Mouse (Mus musculus) midbrain, postnatal 0 days (tissue): ENCODE data around the gene Parp6. TPM values are rescaled to one million over a fixed set of nuclear protein-coding genes. Genes with fewer than 3 reads are reported as not detected.
A peak's percentile ranks its signal among the peaks of the same experiment; 100 is the strongest.

Source experiments
- ATAC-seq: fragments of 200-750 bp; cut with Nextera tagmentation; 2 replicates; pipeline ENCODE4 v1.8.0; 2017; ENCODE audit warnings: moderate number of reproducible peaks, mild to moderate bottlenecking, moderate TSS enrichment, moderate library complexity; ENCODE audit not compliant: low FRiP score
- DNase-seq: peaks from one replicate; pipeline ENCODE4 v3.0.0-alpha.2; 2015; ENCODE audit warnings: low spot score
- H3K27ac ChIP-seq: fragments of 300-500 bp; sonication (generic); 2 replicates; pipeline ENCODE4 v1.5.1; 2014; ENCODE audit warnings: low read depth, mild to moderate bottlenecking, low read length, mixed read lengths
- H3K27me3 ChIP-seq: fragments of 300-500 bp; sonication (generic); 2 replicates; pipeline ENCODE4 v1.6.1; 2014; ENCODE audit warnings: low read length, control low read depth, mixed read lengths; ENCODE audit not compliant: insufficient read depth
- H3K36me3 ChIP-seq: fragments of 300-500 bp; sonication (generic); 2 replicates; pipeline ENCODE4 v1.6.1; 2014; ENCODE audit warnings: low read length, control low read depth, mixed read lengths; ENCODE audit not compliant: insufficient read depth
- H3K4me1 ChIP-seq: fragments of 300-500 bp; sonication (generic); 2 replicates; pipeline ENCODE4 v1.6.1; 2014; ENCODE audit warnings: mild to moderate bottlenecking, control low read depth, antibody characterized with exemption, low read length, mixed read lengths; ENCODE audit not compliant: insufficient read depth
- H3K4me2 ChIP-seq: fragments of 300-500 bp; sonication (generic); 2 replicates; pipeline ENCODE4 v1.6.1; 2014; ENCODE audit warnings: low read depth, mild to moderate bottlenecking, low read length, mixed read lengths; ENCODE audit not compliant: poor library complexity, severe bottlenecking
- H3K4me3 ChIP-seq: fragments of 300-500 bp; sonication (generic); 2 replicates; pipeline ENCODE4 v1.5.1; 2014; ENCODE audit warnings: low read depth, mild to moderate bottlenecking, low read length, moderate library complexity
- H3K9ac ChIP-seq: fragments of 300-500 bp; sonication (generic); replicated peaks from 2 replicates; pipeline ENCODE4 v1.6.1; 2014; ENCODE audit warnings: mild to moderate bottlenecking, low read length, moderate library complexity, mixed read lengths; ENCODE audit not compliant: poor library complexity, severe bottlenecking
- H3K9me3 ChIP-seq: fragments of 300-500 bp; sonication (generic); 2 replicates; pipeline ENCODE4 v1.6.1; 2016; ENCODE audit warnings: low read length, control low read depth
- CTCF ChIP-seq: IDR thresholded peaks from 2 replicates; pipeline ENCODE4 v1.5.1; 2016; ENCODE audit warnings: antibody characterized with exemption, mild to moderate bottlenecking
- WGBS: fragments of 180-500 bp; shearing (Covaris S2); extraction: QIAGEN DNeasy Blood & Tissue Kit; methylation state at CpG from one replicate; pipeline ENCODE4 v1.1.7; 2014; 5-methylcytosine and 5-hydroxymethylcytosine counted together
- polyA plus RNA-seq: library from polyadenylated mRNA; unstranded; fragments of >200 nt; fragmentation: Nextera tagmentation; extraction: Ambion mirVana; gene quantifications from 2 replicates; pipeline ENCODE4 v1.2.1, GENCODE M21; 2015
- total RNA-seq: library from RNA; depleted of rRNA; stranded (reverse); fragments of >200 nt; gene quantifications from 2 replicates; pipeline ENCODE4 v1.2.3, GENCODE M21; 2014

The Parp6 gene
- total and polyA plus RNA-seq, 2 experiments from 2014 or later = 136 to 170 TPM

GRCm38 (mm10) chr9:59605967-59606366 lies 11.1 kb upstream of the Parp6 start:
- ATAC-seq (no peak), DNase-seq (no peak)
- WGBS = 58% methylated on average over 6 of the region's 6 CpGs
- Histone ChIP-seq H3K4me2 (no peak overlapping the region), H3K27ac (no peak overlapping the region), H3K36me3 (peaks cover 35% of the 10 kb centered on the region), H3K9me3 (no peaks in the 10 kb centered on the region), H3K4me1 (no peaks in the 10 kb centered on the region), H3K27me3 (no peaks in the 10 kb centered on the region), H3K9ac (no peak overlapping the region), H3K4me3 (no peak overlapping the region)
- 0 out of 2 replicates have a peak, but pooled peaks have one; percentile 17 for TF ChIP-seq CTCF

DNA sequence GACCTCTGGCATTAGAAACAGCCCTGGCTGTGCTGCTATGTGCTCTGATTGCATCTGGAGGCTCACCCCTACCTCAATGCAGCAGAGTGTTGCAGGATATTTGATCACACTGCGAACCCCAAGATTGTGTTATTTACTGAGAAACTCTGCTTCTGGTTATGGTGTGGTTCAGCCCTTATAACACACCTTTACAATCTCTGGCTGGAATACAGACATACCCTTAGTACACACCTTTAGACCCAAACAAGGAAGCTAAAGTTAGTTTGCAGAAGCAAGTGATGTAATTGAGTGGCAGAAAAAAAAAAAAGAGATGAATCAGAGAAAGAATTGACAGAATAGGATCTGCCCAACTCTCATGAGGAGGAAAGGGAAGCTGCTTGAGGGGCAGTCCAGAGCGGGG lies 6.1 kb upstream of the Parp6 start:
- H3K4me2 ChIP-seq = no peak overlapping the region
- 86% methylated on average over 2 of the region's 2 CpGs for whole genome bisulfite sequencing
- H3K9ac ChIP-seq = no peak overlapping the region
- DNase-seq = no peak
- no peaks in the 10 kb centered on the region for H3K27me3 ChIP-seq
- TF ChIP-seq CTCF = no peak
- H3K36me3 ChIP-seq = peaks cover 7% of the 10 kb centered on the region; the same call in 1 of the 2 replicates
- no peak for ATAC-seq
- H3K4me1 ChIP-seq = no peaks in the 10 kb centered on the region
- H3K4me3 ChIP-seq = no peak overlapping the region
- H3K27ac ChIP-seq = no peak overlapping the region
- H3K9me3 ChIP-seq = no peaks in the 10 kb centered on the region

GRCm38 (mm10) chr9:59615797-59616196 lies 1.3 kb upstream of the Parp6 start:
- H3K9ac ChIP-seq = no peak overlapping the region
- H3K4me1 ChIP-seq = peaks cover 2% of the 10 kb centered on the region
- no peak overlapping the region for H3K27ac ChIP-seq
- no peak overlapping the region for H3K4me3 ChIP-seq
- DNase-seq (no peak), ATAC-seq (no peak)
- no peaks in the 10 kb centered on the region for H3K27me3 ChIP-seq
- no peak overlapping the region for H3K4me2 ChIP-seq
- 90% methylated on average over 2 of the region's 2 CpGs for WGBS
- no peaks in the 10 kb centered on the region for H3K36me3 ChIP-seq
- no peak for TF ChIP-seq CTCF
- no peaks in the 10 kb centered on the region for H3K9me3 ChIP-seq

GRCm38 (mm10) chr9:59617307-59617973 lies 356 bp downstream of the Parp6 start:
- H3K4me1 ChIP-seq = peaks cover 2% of the 10 kb centered on the region
- peak overlapping the region; percentile 81 for H3K9ac ChIP-seq
- under 1% methylated on average over 53 of the region's 58 CpGs for whole genome bisulfite sequencing
- H3K9me3 ChIP-seq = no peaks in the 10 kb centered on the region
- TF ChIP-seq CTCF = no peak
- peak overlapping the region; percentile 64 for H3K4me2 ChIP-seq
- ATAC-seq = no peak; the same call in 1 of the 2 replicates
- peak overlapping the region; percentile 87 for H3K27ac ChIP-seq
- peak overlapping the region; percentile 88 for H3K4me3 ChIP-seq
- H3K27me3 ChIP-seq = no peaks in the 10 kb centered on the region
- peak; percentile 14 for DNase-seq
- peaks cover 4% of the 10 kb centered on the region; the same call in 1 of the 2 replicates for H3K36me3 ChIP-seq

DNA sequence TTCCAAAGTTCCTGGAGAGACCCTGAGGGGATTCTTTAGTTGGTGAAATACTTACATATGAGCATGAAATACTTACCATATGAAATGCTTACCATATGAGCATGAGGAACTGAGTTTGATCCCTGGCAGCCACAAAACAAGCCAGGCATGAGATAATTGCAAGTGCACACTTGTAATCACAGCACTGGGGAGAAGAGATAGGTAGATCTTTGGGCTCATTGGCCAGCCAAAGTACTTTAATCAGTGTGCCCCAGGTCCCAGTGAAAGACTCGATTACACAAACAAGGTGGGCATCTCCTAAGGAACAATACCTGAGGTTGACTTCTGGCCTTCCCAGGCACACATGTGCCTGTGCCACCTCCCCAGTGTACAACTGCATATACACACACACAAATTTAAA lies 21.3 kb downstream of the Parp6 start:
- H3K4me3 ChIP-seq = no peak overlapping the region
- H3K9ac ChIP-seq = no peak overlapping the region
- H3K4me1 ChIP-seq = no peaks in the 10 kb centered on the region
- H3K27me3 ChIP-seq = no peaks in the 10 kb centered on the region
- WGBS = 84% methylated on average over 1 of the region's 1 CpGs
- TF ChIP-seq CTCF = no peak
- H3K4me2 ChIP-seq = no peak overlapping the region
- ATAC-seq = no peak
- no peak for DNase-seq
- no peaks in the 10 kb centered on the region for H3K9me3 ChIP-seq
- no peak overlapping the region for H3K27ac ChIP-seq
- H3K36me3 ChIP-seq = peaks cover 55% of the 10 kb centered on the region

DNA sequence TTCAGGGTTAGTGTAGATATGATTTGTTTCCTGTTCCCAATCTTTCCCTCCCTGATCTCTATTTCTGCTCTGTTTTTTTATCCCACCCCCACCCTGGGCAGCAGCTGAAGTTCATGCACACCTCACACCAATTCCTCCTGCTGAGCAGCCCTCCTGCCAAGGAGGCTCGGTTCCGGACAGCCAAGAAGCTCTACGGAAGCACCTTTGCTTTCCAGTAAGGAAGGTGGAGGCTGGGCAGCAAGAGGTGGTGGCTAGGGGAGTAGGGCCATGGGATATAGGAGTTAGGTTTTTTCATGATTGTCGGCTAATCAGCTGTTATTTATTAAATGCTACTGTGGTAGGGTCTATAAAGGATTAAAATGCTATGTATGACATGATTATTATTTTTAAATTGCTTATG lies 22.9 kb downstream of the Parp6 start:
- WGBS = 89% methylated on average over 4 of the region's 4 CpGs
- H3K27me3 ChIP-seq = no peaks in the 10 kb centered on the region
- H3K36me3 ChIP-seq = peaks cover 49% of the 10 kb centered on the region
- ATAC-seq (no peak), DNase-seq (no peak)
- no peaks in the 10 kb centered on the region for H3K9me3 ChIP-seq
- no peaks in the 10 kb centered on the region for H3K4me1 ChIP-seq
- H3K27ac ChIP-seq = no peak overlapping the region
- H3K4me2 ChIP-seq = no peak overlapping the region
- no peak overlapping the region for H3K4me3 ChIP-seq
- TF ChIP-seq CTCF = no peak
- no peak overlapping the region for H3K9ac ChIP-seq
